Mouse (Mus musculus) heart, embryonic 10.5 days (tissue): ENCODE measurements around the gene Slc35f6. TPM values are rescaled to one million over a fixed set of nuclear protein-coding genes. Genes with fewer than 3 reads are reported as not detected.
A peak's percentile ranks its signal among the peaks of the same experiment; 100 is the strongest.
"Not testable (repeated sequence)": the region's sequence is repeated elsewhere in the genome, so short reads cannot be mapped to it uniquely, and the experiment has no call there.

Experiments
- DNase-seq: peaks from one replicate; pipeline ENCODE4 v3.0.0-alpha.2; 2017; ENCODE audit warnings: low spot score
- H3K27ac ChIP-seq: fragments of 300-500 bp; sonication (generic); 2 replicates; pipeline ENCODE4 v1.5.1; 2016; ENCODE audit warnings: mild to moderate bottlenecking
- H3K27me3 ChIP-seq: fragments of 300-500 bp; sonication (generic); 2 replicates; pipeline ENCODE4 v1.6.1; 2016; ENCODE audit warnings: mild to moderate bottlenecking; ENCODE audit not compliant: poor library complexity, insufficient read depth, severe bottlenecking
- H3K36me3 ChIP-seq: fragments of 300-500 bp; sonication (generic); 2 replicates; pipeline ENCODE4 v1.6.1; 2016; ENCODE audit warnings: mild to moderate bottlenecking, moderate library complexity
- H3K4me1 ChIP-seq: fragments of 300-500 bp; sonication (generic); 2 replicates; pipeline ENCODE4 v1.6.1; 2016; ENCODE audit warnings: mild to moderate bottlenecking
- H3K4me3 ChIP-seq: fragments of 300-500 bp; sonication (generic); 2 replicates; pipeline ENCODE4 v1.5.1; 2016; ENCODE audit warnings: mild to moderate bottlenecking, moderate library complexity
- H3K9me3 ChIP-seq: fragments of 300-500 bp; sonication (generic); 2 replicates; pipeline ENCODE4 v1.6.1; 2016; ENCODE audit warnings: mild to moderate bottlenecking, moderate library complexity
- WGBS: fragments of 180-500 bp; shearing (Covaris S2); methylation state at CpG from one replicate; pipeline ENCODE4 v1.1.7; 2016; 5-methylcytosine and 5-hydroxymethylcytosine counted together
- microRNA-seq: library from miRNA; unstranded; fragments of <30 nt; microRNA quantifications from one replicate; pipeline ENCODE4, GENCODE M21; 2017
- polyA plus RNA-seq: library from polyadenylated mRNA; unstranded; fragments of >200 nt; fragmentation: Nextera tagmentation; extraction: Ambion mirVana; gene quantifications from 2 replicates; pipeline ENCODE4 v1.2.1, GENCODE M21; 2016

Gene Slc35f6
- polyA plus RNA-seq, 1 experiment from 2014 or later: 25.5 TPM

GRCm38 (mm10) chr5:30686781-30687180, 39.0 kb downstream of the Slc35f6 start:
- Histone ChIP-seq H3K27ac (no peak overlapping the region), H3K9me3 (no peaks in the 10 kb centered on the region), H3K36me3 (no peaks in the 10 kb centered on the region), H3K27me3 (no peaks in the 10 kb centered on the region), H3K4me3 (no peak overlapping the region), H3K4me1 (no peaks in the 10 kb centered on the region)
- no peak for DNase-seq
- WGBS: 51% methylated on average over 3 of the region's 3 CpGs

GRCm38 (mm10) chr5:30700361-30701000, 52.7 kb downstream of the Slc35f6 start:
- H3K36me3 ChIP-seq: no peaks in the 10 kb centered on the region
- peaks cover 15% of the 10 kb centered on the region for H3K4me1 ChIP-seq
- no peaks in the 10 kb centered on the region for H3K27me3 ChIP-seq
- 65% methylated on average over 8 of the region's 8 CpGs for WGBS
- no peak overlapping the region for H3K4me3 ChIP-seq
- H3K27ac ChIP-seq: no peak overlapping the region
- H3K9me3 ChIP-seq: no peaks in the 10 kb centered on the region
- DNase-seq: no peak

GRCm38 (mm10) chr5:30701373-30701772, 53.6 kb downstream of the Slc35f6 start:
- H3K4me3 ChIP-seq, H3K27me3 ChIP-seq, H3K36me3 ChIP-seq, DNase-seq, H3K9me3 ChIP-seq: not testable (repeated sequence)
- 32% methylated on average over 4 of the region's 4 CpGs for WGBS
- H3K27ac ChIP-seq: peak overlapping the region; percentile 81
- H3K4me1 ChIP-seq: peaks cover 15% of the 10 kb centered on the region

DNA sequence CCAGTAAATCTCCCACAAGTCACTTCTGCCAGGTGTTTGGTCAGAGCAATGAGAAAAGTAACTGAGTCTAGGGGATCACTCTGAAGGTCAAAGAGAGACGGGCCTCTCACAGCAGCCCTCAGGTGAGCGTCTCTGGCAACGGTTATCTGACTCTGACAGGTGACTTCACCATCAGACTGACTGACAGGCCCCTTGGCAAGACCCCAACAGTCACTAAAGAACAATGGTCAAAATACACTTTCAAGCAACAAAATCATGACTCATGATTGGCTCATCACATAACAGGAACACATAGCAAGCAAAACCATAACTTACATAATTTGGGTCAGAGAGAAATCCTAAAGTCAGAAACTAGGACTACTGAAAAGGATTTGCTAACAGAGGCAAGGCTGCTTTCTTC, 54.1 kb downstream of the Slc35f6 start:
- Histone ChIP-seq H3K4me3 (no peak overlapping the region), H3K36me3 (no peaks in the 10 kb centered on the region), H3K4me1 (peaks cover 15% of the 10 kb centered on the region), H3K27ac (peak overlapping the region; percentile 81), H3K27me3 (0 out of 2 replicates have a peak, but pooled peaks cover under 1% of the 10 kb centered on the region), H3K9me3 (no peaks in the 10 kb centered on the region)
- WGBS: 82% methylated on average over 3 of the region's 3 CpGs
- no peak for DNase-seq

Small RNAs within 50 kb of the gene (microRNA-seq; reads per million reads assigned to microRNA genes)
- not detected for gene Mir5625

Other genes with a start within 250 kb of the Slc35f6 start
- gene Otof, start 186.0 kb upstream of the Slc35f6 start, polyA plus RNA-seq: 0.15 and 0.21 TPM in 2 replicates
- not detected in 2 replicates for gene 1700001C02Rik, start 181.9 kb upstream of the Slc35f6 start, polyA plus RNA-seq
- not detected in 2 replicates for gene Cib4, start 102.1 kb upstream of the Slc35f6 start, polyA plus RNA-seq
- gene Kcnk3, start 59.8 kb upstream of the Slc35f6 start, polyA plus RNA-seq: 17.0 and 34.2 TPM in 2 replicates
- 323 and 372 TPM in 2 replicates for gene Cenpa, start 18.8 kb downstream of the Slc35f6 start, polyA plus RNA-seq
- gene Dpysl5, start 63.6 kb downstream of the Slc35f6 start, polyA plus RNA-seq: 4.0 and 5.6 TPM in 2 replicates
- 16.3 and 16.6 TPM in 2 replicates for gene Mapre3, start 166.7 kb downstream of the Slc35f6 start, polyA plus RNA-seq
- gene Tmem214, start 220.1 kb downstream of the Slc35f6 start, polyA plus RNA-seq: 86.3 and 87.4 TPM in 2 replicates
- gene Agbl5, start 240.8 kb downstream of the Slc35f6 start, polyA plus RNA-seq: 12.3 and 17.4 TPM in 2 replicates